Mouse (Mus musculus) cortical plate, adult 2 months (tissue): ENCODE data around the gene Irf4.

Experiments used
- CTCF ChIP-seq: fragments of 200-500 bp; IDR thresholded peaks from 2 replicates; pipeline ENCODE4 v1.5.1; 2011; ENCODE audit warnings: mild to moderate bottlenecking, control low read depth, low read length; ENCODE audit not compliant: insufficient read depth; ENCODE audit errors: extremely low read depth
- POLR2A ChIP-seq: fragments of 200-500 bp; IDR thresholded peaks from 2 replicates; pipeline ENCODE4 v1.6.1; 2011; ENCODE audit warnings: mild to moderate bottlenecking, low read length, control low read depth; ENCODE audit not compliant: insufficient read depth; ENCODE audit errors: extremely low read depth

- TF ChIP-seq CTCF (no peak), POLR2A (no peak)
Measured at GRCm38 (mm10) chr13:30792741-30793140, 43.7 kb downstream of the Irf4 start.
